ENCODE assay signal across 24 mouse cellular contexts in genomic region chr7:68740763-68741162, GRCm38 (mm10).
"Had no signal": no experiment of that assay in that cellular context is flagged by ENCODE, and none has a peak within 500 bp of the region (broad histone marks: within the 10 kb centered on the region; RNA-seq: fewer than 3 reads in every experiment).

No protein-coding gene starts in this region.

- H3K9ac ChIP-seq: heart, embryonic 12.5 days; hindbrain, embryonic 12.5 days; hindbrain, embryonic 14.5 days; kidney, embryonic 15.5 days; limb, embryonic 13.5 days; limb, embryonic 15.5 days; liver, embryonic 13.5 days; liver, embryonic 15.5 days had no signal

- H3K4me2 ChIP-seq: heart, embryonic 12.5 days; hindbrain, embryonic 12.5 days; hindbrain, embryonic 14.5 days; kidney, embryonic 15.5 days; limb, embryonic 13.5 days; limb, embryonic 15.5 days; liver, embryonic 13.5 days; liver, embryonic 15.5 days had no signal

- H3K4me3 ChIP-seq: heart, embryonic 10.5 days; heart, embryonic 12.5 days; hindbrain, embryonic 10.5 days; hindbrain, embryonic 12.5 days; kidney, embryonic 15.5 days; limb, embryonic 13.5 days; limb, embryonic 15.5 days; liver, embryonic 13.5 days; liver, embryonic 15.5 days had no signal

- H3K4me1 ChIP-seq: heart, embryonic 10.5 days; heart, embryonic 12.5 days; hindbrain, embryonic 10.5 days; hindbrain, embryonic 12.5 days; kidney, embryonic 15.5 days; limb, embryonic 13.5 days; limb, embryonic 15.5 days; liver, embryonic 13.5 days; liver, embryonic 15.5 days had no signal

- DNase-seq: gastrocnemius, postnatal 14 days; gastrocnemius, postnatal 36 days; heart, postnatal 10 days; heart, postnatal 4 days; kidney, adult 11 months; kidney, adult 2 months; kidney, adult 9 months; kidney, postnatal 14 days; kidney, postnatal 36 days; layer of hippocampus, adult 9-11 months; layer of hippocampus, postnatal 36 days; left cerebral cortex, postnatal 4 days; liver, embryonic 13.5 days had no signal

- H3K27me3 ChIP-seq: heart, embryonic 12.5 days; hindbrain, embryonic 12.5 days; kidney, embryonic 15.5 days; limb, embryonic 13.5 days; limb, embryonic 15.5 days; liver, embryonic 13.5 days; liver, embryonic 15.5 days had no signal

- H3K9me3 ChIP-seq: heart, embryonic 10.5 days; heart, embryonic 12.5 days; hindbrain, embryonic 10.5 days; hindbrain, embryonic 12.5 days; kidney, embryonic 15.5 days; limb, embryonic 13.5 days; limb, embryonic 15.5 days; liver, embryonic 13.5 days; liver, embryonic 15.5 days had no signal

- H3K27ac ChIP-seq: heart, embryonic 10.5 days; hindbrain, embryonic 10.5 days; hindbrain, embryonic 12.5 days; hindbrain, embryonic 14.5 days; kidney, embryonic 15.5 days; kidney, postnatal 0 days; limb, embryonic 13.5 days; limb, embryonic 15.5 days; liver, embryonic 13.5 days; liver, embryonic 15.5 days had no signal

- ATAC-seq: hindbrain, embryonic 16.5 days had no signal
